Mouse (Mus musculus) testis, adult 2 months (tissue): ENCODE results near the gene Bsn.

Experiments
- CTCF ChIP-seq: fragments of 200-500 bp; IDR thresholded peaks from 2 replicates; pipeline ENCODE4 v1.5.1; 2012; ENCODE audit warnings: low read depth, mild to moderate bottlenecking, inconsistent platforms, low read length, moderate library complexity; ENCODE audit not compliant: control insufficient read depth, insufficient read depth, insufficient replicate concordance
- POLR2A ChIP-seq: fragments of 200-500 bp; IDR thresholded peaks from 2 replicates; pipeline ENCODE4 v1.6.1; 2012; ENCODE audit warnings: low read depth, mild to moderate bottlenecking, inconsistent platforms, low read length, moderate library complexity; ENCODE audit not compliant: control insufficient read depth

DNA sequence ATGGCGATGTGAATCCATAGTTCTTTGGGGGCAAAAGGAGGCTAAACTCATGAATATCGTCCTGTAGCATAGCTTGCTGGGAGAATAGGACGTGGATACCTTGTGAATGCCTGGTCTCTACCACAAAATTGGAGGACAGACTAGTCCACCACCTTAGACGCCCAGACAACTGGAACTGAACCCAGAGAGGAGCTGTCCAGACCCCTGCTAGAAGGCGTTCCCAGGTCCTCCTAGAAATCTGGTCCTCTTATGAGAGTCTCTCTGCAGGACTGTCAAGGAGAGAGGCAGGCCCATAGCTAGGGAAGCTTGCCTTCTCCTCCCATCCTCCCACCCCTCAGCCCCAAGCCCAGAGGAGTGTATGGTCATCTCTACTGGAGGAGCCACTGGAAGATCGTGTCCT lies 52.1 kb downstream of the Bsn start:
- TF ChIP-seq CTCF (no peak), POLR2A (no peak)
